ENCODE assay signal across 8 mouse cellular contexts in genomic region chr7:127244658-127245510, GRCm38 (mm10). TPM values are rescaled to one million over a fixed set of nuclear protein-coding genes. Genes with fewer than 3 reads are reported as not detected.
DNase-seq lines count a peak whose midpoint lies in the region; ATAC-seq and TF ChIP-seq lines count a peak whose summit lies in the region.

No protein-coding gene starts in this region.

- H3K9me3 ChIP-seq in heart, embryonic 13.5 days = no peaks in the 10 kb centered on the region; the same call in 1 of the 2 replicates
- no peaks in the 10 kb centered on the region for H3K9me3 ChIP-seq in G1E (replicated peaks)
- H3K9me3 ChIP-seq in limb, embryonic 12.5 days = peaks cover 4% of the 10 kb centered on the region; the same call in 1 of the 2 replicates

- H3K27me3 ChIP-seq in heart, embryonic 13.5 days (replicated peaks) = no peaks in the 10 kb centered on the region
- H3K27me3 ChIP-seq in G1E (ENCODE audit: insufficient read depth, low read length) = no peaks in the 10 kb centered on the region
- no peaks in the 10 kb centered on the region for H3K27me3 ChIP-seq in limb, embryonic 12.5 days
- H3K27me3 ChIP-seq in myocyte (ENCODE audit: control insufficient read depth, insufficient read depth, insufficient read length) = no peaks in the 10 kb centered on the region

- peaks cover 18% of the 10 kb centered on the region for H3K79me2 ChIP-seq in myocyte (ENCODE audit: control insufficient read depth, insufficient read depth)

- TF ChIP-seq POLR2A in embryonic fibroblast, embryonic 13.5 days (IDR thresholded peaks at IDR 0.05; ENCODE audit: low read depth, low read length) = peak; percentile 72; the same call in 1 of the 2 replicates
- no peak for TF ChIP-seq POLR2A in myocyte (IDR thresholded peaks at IDR 0.05; ENCODE audit: insufficient read length, low read depth)

- H3K27ac ChIP-seq in heart, embryonic 13.5 days (replicated peaks) = peak overlapping the region; percentile 88
- peak overlapping the region; percentile 91 for H3K27ac ChIP-seq in embryonic fibroblast, embryonic 13.5 days (ENCODE audit: insufficient read depth, low read length)
- H3K27ac ChIP-seq in limb, embryonic 12.5 days = peak overlapping the region; percentile 92

- H3K4me2 ChIP-seq in heart, embryonic 13.5 days = peak overlapping the region; percentile 84
- peak overlapping the region; percentile 77 for H3K4me2 ChIP-seq in limb, embryonic 12.5 days
- peak overlapping the region; percentile 73 for H3K4me2 ChIP-seq in myocyte (ENCODE audit: low read depth)

- ATAC-seq in heart, embryonic 13.5 days (ENCODE audit: extremely low read depth, insufficient number of reproducible peaks, low FRiP score, low TSS enrichment) = no peak
- ATAC-seq in G1E (ENCODE audit: extremely low read depth, insufficient number of reproducible peaks, low FRiP score, poor library complexity, severe bottlenecking) = 0 out of 2 replicates have a peak, but pooled peaks have one; percentile 16
- ATAC-seq in limb, embryonic 12.5 days (ENCODE audit: insufficient number of reproducible peaks, insufficient read depth, low FRiP score, low TSS enrichment, low read depth) = peak; percentile 71; the same call in 1 of the 2 replicates

- H3K4me1 ChIP-seq in heart, embryonic 13.5 days = peaks cover 27% of the 10 kb centered on the region
- peaks cover 48% of the 10 kb centered on the region for H3K4me1 ChIP-seq in G1E (ENCODE audit: insufficient read depth, low read depth, low read length)
- H3K4me1 ChIP-seq in embryonic fibroblast, embryonic 13.5 days (ENCODE audit: control insufficient read depth, insufficient read depth, low read length) = peaks cover 8% of the 10 kb centered on the region
- H3K4me1 ChIP-seq in limb, embryonic 12.5 days (replicated peaks) = peaks cover 18% of the 10 kb centered on the region

- H3K4me3 ChIP-seq in heart, embryonic 13.5 days = peak overlapping the region; percentile 89
- peak overlapping the region; percentile 79 for H3K4me3 ChIP-seq in G1E (ENCODE audit: low read depth, low read length)
- H3K4me3 ChIP-seq in embryonic fibroblast, embryonic 13.5 days (ENCODE audit: insufficient read depth, low read length) = peak overlapping the region; percentile 90
- peak overlapping the region; percentile 82 for H3K4me3 ChIP-seq in limb, embryonic 12.5 days (replicated peaks)
- H3K4me3 ChIP-seq in myocyte = peak overlapping the region; percentile 57

- no peak for TF ChIP-seq CTCF in G1E (IDR thresholded peaks at IDR 0.05; ENCODE audit: low read depth, low read length)
- TF ChIP-seq CTCF in embryonic fibroblast, embryonic 13.5 days (IDR thresholded peaks at IDR 0.05; ENCODE audit: borderline replicate concordance, insufficient read depth, low read length) = no peak

- peak overlapping the region; percentile 84 for H3ac ChIP-seq in myocyte (ENCODE audit: control insufficient read depth, insufficient read length)

- peaks cover 40% of the 10 kb centered on the region for H3K36me3 ChIP-seq in heart, embryonic 13.5 days
- H3K36me3 ChIP-seq in G1E (replicated peaks) (peaks cover 46% of the 10 kb centered on the region), myocyte (ENCODE audit: control insufficient read depth, insufficient read depth) (no peaks in the 10 kb centered on the region)
- peaks cover 37% of the 10 kb centered on the region for H3K36me3 ChIP-seq in limb, embryonic 12.5 days

- no peak for DNase-seq in heart, adult 8-10 months (ENCODE audit: low spot score)
- peak; percentile 50 for DNase-seq in G1E (ENCODE audit: low spot score)
- DNase-seq in layer of hippocampus, postnatal 10 days (ENCODE audit: low spot score in 2 of 2) = no peak
- DNase-seq in thymus, postnatal 10 days (ENCODE audit: low spot score in 2 of 2) = no peak

- 14% methylated on average over 28 of the region's 33 CpGs for WGBS in heart, embryonic 13.5 days
- 10% methylated on average over 28 of the region's 33 CpGs for WGBS in limb, embryonic 12.5 days

- peak overlapping the region; percentile 94 for H3K9ac ChIP-seq in heart, embryonic 13.5 days
- peak overlapping the region; percentile 88 for H3K9ac ChIP-seq in limb, embryonic 12.5 days (replicated peaks)

TF ChIP-seq in myocyte, 11 proteins besides CTCF, POLR2A, EP300 and RAD21:
- TF ChIP-seq TCF12 (IDR thresholded peaks at IDR 0.05; ENCODE audit: insufficient read depth, poor library complexity, severe bottlenecking) (no peak), POLR2AphosphoS2 (IDR thresholded peaks at IDR 0.05; ENCODE audit: insufficient read length, low read depth) (no peak)
TF ChIP-seq in myocyte: peak in this region for 0.

RNA-seq across cellular contexts. Expression of gene Zfp771, which starts 0.8 kb away (rescaled TPM):
- 32.6 and 32.9 TPM in 2 replicates for polyA plus RNA-seq in heart, embryonic 13.5 days (2015; fragmentation: Nextera tagmentation; extraction: Ambion mirVana)
- total RNA-seq in heart, adult 8-10 months (2022) = 10 to 100 TPM; 15.3 to 21.7 (median 17.1) TPM
- 3.1 and 5.8 TPM in 2 replicates for total RNA-seq in G1E (2014; fragmentation: Nextera tagmentation)
- 11.9 and 16.5 TPM in 2 replicates for total RNA-seq in G1E (2017)
- polyA plus RNA-seq in G1E (2012) = 42.6 and 60.5 TPM in 2 replicates
- 21.3 and 24.3 TPM in 2 replicates for polyA plus RNA-seq in embryonic fibroblast, embryonic 13.5 days (2011; ENCODE audit: insufficient read length, low read depth, missing spikeins)
- 79.5 and 84.1 TPM in 2 replicates for polyA plus RNA-seq in limb, embryonic 12.5 days (2016; fragmentation: Nextera tagmentation; extraction: Ambion mirVana)
- 34.9 TPM for polyA plus RNA-seq in myocyte (2012; fragmentation: generic; extraction: Trizol)
- total RNA-seq in layer of hippocampus, postnatal 10 days (2021) = 10 to 100 TPM; 56.7 to 67.0 TPM

RNA-seq across cellular contexts. Expression of gene Sept1, which starts 12.0 kb away (rescaled TPM):
- polyA plus RNA-seq in heart, embryonic 13.5 days (2015; fragmentation: Nextera tagmentation; extraction: Ambion mirVana) = 23.1 and 23.2 TPM in 2 replicates
- 1 to 10 TPM; 2.1 to 3.9 (median 2.6) TPM for total RNA-seq in heart, adult 8-10 months (2022)
- total RNA-seq in G1E (2014; fragmentation: Nextera tagmentation) (128 and 141 TPM in 2 replicates), G1E (2017) (51.1 and 54.9 TPM in 2 replicates)
- polyA plus RNA-seq in G1E (2012) (263 and 305 TPM in 2 replicates), myocyte (2012; fragmentation: generic; extraction: Trizol) (2.2 TPM)
- 3.9 and 4.2 TPM in 2 replicates for polyA plus RNA-seq in embryonic fibroblast, embryonic 13.5 days (2011; ENCODE audit: insufficient read length, low read depth, missing spikeins)
- polyA plus RNA-seq in limb, embryonic 12.5 days (2016; fragmentation: Nextera tagmentation; extraction: Ambion mirVana) = 34.1 and 35.9 TPM in 2 replicates
- 1 to 10 TPM; 5.5 to 5.9 TPM for total RNA-seq in layer of hippocampus, postnatal 10 days (2021)

RNA-seq across cellular contexts. Expression of gene Zfp553, which starts 12.0 kb away (rescaled TPM):
- polyA plus RNA-seq in heart, embryonic 13.5 days (2015; fragmentation: Nextera tagmentation; extraction: Ambion mirVana) = 21.4 and 24.1 TPM in 2 replicates
- 1 to 10 TPM; 5.2 to 6.4 (median 5.8) TPM for total RNA-seq in heart, adult 8-10 months (2022)
- total RNA-seq in G1E (2014; fragmentation: Nextera tagmentation) (11.7 and 20.0 TPM in 2 replicates), G1E (2017) (22.0 and 25.2 TPM in 2 replicates)
- polyA plus RNA-seq in G1E (2012) (25.3 and 26.2 TPM in 2 replicates), myocyte (2012; fragmentation: generic; extraction: Trizol) (11.4 TPM)
- polyA plus RNA-seq in embryonic fibroblast, embryonic 13.5 days (2011; ENCODE audit: insufficient read length, low read depth, missing spikeins) = 11.0 and 12.4 TPM in 2 replicates
- 61.9 and 65.5 TPM in 2 replicates for polyA plus RNA-seq in limb, embryonic 12.5 days (2016; fragmentation: Nextera tagmentation; extraction: Ambion mirVana)
- 10 to 100 TPM; 19.3 to 19.6 TPM for total RNA-seq in layer of hippocampus, postnatal 10 days (2021)

RNA-seq across cellular contexts. Expression of gene Dctpp1, which starts 15.6 kb away (rescaled TPM):
- polyA plus RNA-seq in heart, embryonic 13.5 days (2015; fragmentation: Nextera tagmentation; extraction: Ambion mirVana) = 161 and 179 TPM in 2 replicates
- total RNA-seq in heart, adult 8-10 months (2022) = 10 to 100 TPM; 40.5 to 45.6 (median 40.9) TPM
- total RNA-seq in G1E (2014; fragmentation: Nextera tagmentation) = 67.0 and 68.7 TPM in 2 replicates
- total RNA-seq in G1E (2017) = 56.4 and 74.6 TPM in 2 replicates
- 121 and 138 TPM in 2 replicates for polyA plus RNA-seq in G1E (2012)
- 29.0 and 30.6 TPM in 2 replicates for polyA plus RNA-seq in embryonic fibroblast, embryonic 13.5 days (2011; ENCODE audit: insufficient read length, low read depth, missing spikeins)
- polyA plus RNA-seq in limb, embryonic 12.5 days (2016; fragmentation: Nextera tagmentation; extraction: Ambion mirVana) = 219 and 224 TPM in 2 replicates
- polyA plus RNA-seq in myocyte (2012; fragmentation: generic; extraction: Trizol) = 76.9 TPM
- total RNA-seq in layer of hippocampus, postnatal 10 days (2021) = 10 to 100 TPM; 36.0 to 37.1 TPM

RNA-seq across cellular contexts. Expression of gene Sephs2, which starts 29.0 kb away (rescaled TPM):
- 57.1 and 61.6 TPM in 2 replicates for polyA plus RNA-seq in heart, embryonic 13.5 days (2015; fragmentation: Nextera tagmentation; extraction: Ambion mirVana)
- total RNA-seq in heart, adult 8-10 months (2022) = 10 to 100 TPM; 24.2 to 31.6 (median 31.0) TPM
- total RNA-seq in G1E (2014; fragmentation: Nextera tagmentation) (73.6 and 75.9 TPM in 2 replicates), G1E (2017) (126 and 131 TPM in 2 replicates)
- polyA plus RNA-seq in G1E (2012) (39.9 and 53.7 TPM in 2 replicates), myocyte (2012; fragmentation: generic; extraction: Trizol) (17.2 TPM)
- polyA plus RNA-seq in embryonic fibroblast, embryonic 13.5 days (2011; ENCODE audit: insufficient read length, low read depth, missing spikeins) = 25.9 and 29.4 TPM in 2 replicates
- polyA plus RNA-seq in limb, embryonic 12.5 days (2016; fragmentation: Nextera tagmentation; extraction: Ambion mirVana) = 89.5 and 92.3 TPM in 2 replicates
- total RNA-seq in layer of hippocampus, postnatal 10 days (2021) = 10 to 100 TPM; 45.7 to 49.4 TPM
